Mouse (Mus musculus) megakaryocyte, embryonic 14.5 days (primary cell): Measurements from ENCODE around the gene Ssx2ip.

Experiments
- FLI1 ChIP-seq: IDR thresholded peaks from 2 replicates; pipeline ENCODE4 v1.6.1; 2012; ENCODE audit warnings: low read length, inconsistent platforms, mixed read lengths
- GATA1 ChIP-seq: IDR thresholded peaks from 3 replicates; pipeline ENCODE4 v1.6.1; 2012; ENCODE audit warnings: mixed read lengths, low read length, inconsistent platforms, borderline replicate concordance

DNA sequence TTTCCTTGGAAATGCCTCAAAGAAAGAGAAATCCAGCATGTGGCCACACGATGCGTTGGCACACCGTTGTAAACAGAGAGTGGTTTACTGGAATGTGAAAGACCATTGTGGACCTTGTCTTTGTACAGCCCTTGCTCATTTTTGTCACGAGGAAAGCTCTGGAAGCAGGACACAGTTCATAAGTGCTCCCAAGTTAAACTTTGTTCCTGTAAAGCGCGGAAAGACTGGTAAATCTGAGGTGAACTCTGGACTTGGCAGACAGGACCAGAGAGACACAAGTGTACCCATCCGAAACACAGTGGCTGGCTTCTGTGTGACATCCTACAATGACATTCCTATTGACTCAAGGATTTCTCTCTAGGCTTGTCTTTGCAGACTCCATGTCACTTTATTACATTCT lies 38.9 kb downstream of the Ssx2ip start:
- TF ChIP-seq GATA1, result no peak
- TF ChIP-seq FLI1, result no peak
